ENCODE assay signal across 8 mouse cellular contexts in the genomic region with DNA sequence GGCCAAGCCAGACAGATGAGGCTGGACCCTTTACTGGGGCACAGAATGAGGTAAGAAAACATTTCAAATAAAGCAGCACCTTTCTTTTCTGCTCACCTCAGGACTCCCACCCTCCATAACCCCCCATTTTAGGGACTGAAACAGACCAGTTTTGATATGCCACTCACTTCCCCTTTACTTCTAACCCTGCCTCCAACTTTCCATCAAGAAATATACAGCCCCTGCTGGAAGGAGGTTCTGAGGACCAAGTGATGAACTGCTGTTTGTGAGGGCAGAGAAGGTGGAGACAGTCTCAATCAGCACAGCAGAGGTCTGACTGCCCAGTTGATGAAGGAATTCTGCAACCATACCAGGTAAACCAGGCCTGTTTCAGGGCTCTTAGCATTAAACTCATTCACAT. TPM values are rescaled to one million over a fixed set of nuclear protein-coding genes. Genes with fewer than 3 reads are reported as not detected.
A peak's percentile ranks its signal among the peaks of the same experiment; 100 is the strongest.
DNase-seq lines count a peak whose midpoint lies in the region; ATAC-seq and TF ChIP-seq lines count a peak whose summit lies in the region.

No protein-coding gene starts in this region.

- H3K4me3 ChIP-seq in lung, embryonic 14.5 days (ENCODE audit: low read depth, low read length) = peak overlapping the region; percentile 79
- peak overlapping the region; percentile 81 for H3K4me3 ChIP-seq in forebrain, embryonic 14.5 days (ENCODE audit: low read depth, low read length)
- peak overlapping the region; percentile 83 for H3K4me3 ChIP-seq in liver, embryonic 13.5 days (replicated peaks)
- peak overlapping the region; percentile 73; the same call in 1 of the 2 replicates for H3K4me3 ChIP-seq in stomach, embryonic 14.5 days (ENCODE audit: low read depth, low read length)

- TF ChIP-seq CTCF in lung, embryonic 14.5 days (IDR thresholded peaks at IDR 0.05; ENCODE audit: low read depth) = no peak

- H3K4me2 ChIP-seq in lung, embryonic 14.5 days = peak overlapping the region; percentile 79
- peak overlapping the region; percentile 73 for H3K4me2 ChIP-seq in forebrain, embryonic 14.5 days (ENCODE audit: low read length)
- peak overlapping the region; percentile 87 for H3K4me2 ChIP-seq in liver, embryonic 13.5 days
- H3K4me2 ChIP-seq in stomach, embryonic 14.5 days (replicated peaks; ENCODE audit: low read depth, low read length) = peak overlapping the region; percentile 74

- no peak for ATAC-seq in lung, embryonic 14.5 days (ENCODE audit: insufficient read depth)
- ATAC-seq in forebrain, embryonic 14.5 days = no peak
- no peak for ATAC-seq in liver, embryonic 13.5 days (ENCODE audit: low read depth)
- ATAC-seq in stomach, embryonic 14.5 days (ENCODE audit: insufficient number of reproducible peaks, insufficient read depth, low FRiP score, low read depth) = no peak

- no peaks in the 10 kb centered on the region for H3K27me3 ChIP-seq in lung, embryonic 14.5 days (ENCODE audit: insufficient read depth, low read length)
- H3K27me3 ChIP-seq in forebrain, embryonic 14.5 days (replicated peaks; ENCODE audit: control insufficient read depth, insufficient read depth, low read length) = no peaks in the 10 kb centered on the region
- H3K27me3 ChIP-seq in liver, embryonic 13.5 days = no peaks in the 10 kb centered on the region
- no peaks in the 10 kb centered on the region for H3K27me3 ChIP-seq in stomach, embryonic 14.5 days (ENCODE audit: control insufficient read depth, insufficient read depth, low read length)

- H3K36me3 ChIP-seq in lung, embryonic 14.5 days (ENCODE audit: insufficient read depth) = peaks cover 33% of the 10 kb centered on the region
- H3K36me3 ChIP-seq in forebrain, embryonic 14.5 days (ENCODE audit: control insufficient read depth, insufficient read depth, low read length) = peaks cover 31% of the 10 kb centered on the region
- peaks cover 24% of the 10 kb centered on the region for H3K36me3 ChIP-seq in liver, embryonic 13.5 days
- peaks cover 26% of the 10 kb centered on the region for H3K36me3 ChIP-seq in stomach, embryonic 14.5 days (ENCODE audit: control insufficient read depth, insufficient read depth, low read length)

- DNase-seq in lung, embryonic 14.5 days = no peak
- DNase-seq in lung, postnatal 10 days = no peak
- no peak for DNase-seq in forebrain, embryonic 14.5 days (ENCODE audit: low spot score)
- DNase-seq in liver, embryonic 13.5 days = no peak
- no peak for DNase-seq in Muller cell, postnatal 12 days (ENCODE audit: inconsistent ontology term)
- DNase-seq in cerebellum, postnatal 25 days = no peak
- no peak for DNase-seq in cerebellum, postnatal 10 days

- H3K9ac ChIP-seq in lung, embryonic 14.5 days = no peak overlapping the region
- H3K9ac ChIP-seq in forebrain, embryonic 14.5 days (ENCODE audit: low read length) = no peak overlapping the region
- H3K9ac ChIP-seq in liver, embryonic 13.5 days = peak overlapping the region; percentile 91; the same call in 1 of the 2 replicates
- no peak overlapping the region for H3K9ac ChIP-seq in stomach, embryonic 14.5 days (replicated peaks; ENCODE audit: low read depth, low read length)

- no peak overlapping the region for H3K27ac ChIP-seq in lung, embryonic 14.5 days (ENCODE audit: low read depth)
- H3K27ac ChIP-seq in forebrain, embryonic 14.5 days (ENCODE audit: low read depth, low read length) = no peak overlapping the region
- H3K27ac ChIP-seq in liver, embryonic 13.5 days = no peak overlapping the region
- H3K27ac ChIP-seq in stomach, embryonic 14.5 days (ENCODE audit: low read length) = no peak overlapping the region

- H3K4me1 ChIP-seq in lung, embryonic 14.5 days (ENCODE audit: insufficient read depth) = peaks cover 6% of the 10 kb centered on the region; the same call in 1 of the 2 replicates
- peaks cover 24% of the 10 kb centered on the region for H3K4me1 ChIP-seq in forebrain, embryonic 14.5 days (ENCODE audit: control insufficient read depth, insufficient read depth, low read length)
- peaks cover 25% of the 10 kb centered on the region for H3K4me1 ChIP-seq in liver, embryonic 13.5 days (replicated peaks)
- peaks cover 16% of the 10 kb centered on the region; the same call in 1 of the 2 replicates for H3K4me1 ChIP-seq in stomach, embryonic 14.5 days (ENCODE audit: control insufficient read depth, insufficient read depth, low read length)

- H3K9me3 ChIP-seq in lung, embryonic 14.5 days (ENCODE audit: low read depth, low read length) = no peaks in the 10 kb centered on the region
- no peaks in the 10 kb centered on the region for H3K9me3 ChIP-seq in forebrain, embryonic 14.5 days (replicated peaks; ENCODE audit: control insufficient read depth, low read length)
- H3K9me3 ChIP-seq in liver, embryonic 13.5 days (replicated peaks) = no peaks in the 10 kb centered on the region
- H3K9me3 ChIP-seq in stomach, embryonic 14.5 days (ENCODE audit: control insufficient read depth, low read depth, low read length) = no peaks in the 10 kb centered on the region

RNA-seq across cellular contexts. Expression of gene Atxn7l3b, which starts 1.8 kb away (rescaled TPM):
- 135 and 141 TPM in 2 replicates for polyA plus RNA-seq in lung, embryonic 14.5 days (2014; fragmentation: Nextera tagmentation; extraction: Ambion mirVana)
- polyA plus RNA-seq in forebrain, embryonic 14.5 days (2014; fragmentation: Nextera tagmentation; extraction: Ambion mirVana) = 264 and 284 TPM in 2 replicates
- polyA plus RNA-seq in liver, embryonic 13.5 days (2015; fragmentation: Nextera tagmentation; extraction: Ambion mirVana) = 65.8 and 69.7 TPM in 2 replicates
- polyA plus RNA-seq in stomach, embryonic 14.5 days (2014; fragmentation: Nextera tagmentation; extraction: Ambion mirVana) = 173 and 194 TPM in 2 replicates
